Mouse (Mus musculus) macrophage (primary cell): ENCODE measurements around the gene Ipo11. TPM values are rescaled to one million over a fixed set of nuclear protein-coding genes. Genes with fewer than 3 reads are reported as not detected.

Source experiments
- H3K27ac ChIP-seq: fragments of 350-480 bp; formaldehyde crosslinking; 2 replicates; pipeline ENCODE4 v1.9.0; 2021
- H3K36me3 ChIP-seq: fragments of 350-480 bp; formaldehyde crosslinking; 2 replicates; pipeline ENCODE4 v1.9.0; 2021; ENCODE audit errors: inconsistent target
- H3K4me3 ChIP-seq: fragments of 350-480 bp; formaldehyde crosslinking; 2 replicates; pipeline ENCODE4 v1.9.0; 2021; ENCODE audit errors: inconsistent target
- H3K79me2 ChIP-seq: fragments of 350-480 bp; formaldehyde crosslinking; 2 replicates; pipeline ENCODE4 v1.9.0; 2021; ENCODE audit errors: inconsistent target
- WGBS: methylation state at CpG from one replicate; pipeline ENCODE4 v1.1.7; 2026; ENCODE audit warnings: inconsistent platforms; ENCODE audit not compliant: missing documents; 5-methylcytosine and 5-hydroxymethylcytosine counted together
- polyA plus RNA-seq: library from polyadenylated mRNA; stranded (reverse); fragments of 250-400 nt; gene quantifications from 3 replicates; pipeline ENCODE4 v1.2.4, GENCODE M21; 2018; ENCODE audit warnings: inconsistent platforms

Ipo11 gene
- polyA plus RNA-seq, 1 experiment from 2014 or later: 20.0 TPM

DNA sequence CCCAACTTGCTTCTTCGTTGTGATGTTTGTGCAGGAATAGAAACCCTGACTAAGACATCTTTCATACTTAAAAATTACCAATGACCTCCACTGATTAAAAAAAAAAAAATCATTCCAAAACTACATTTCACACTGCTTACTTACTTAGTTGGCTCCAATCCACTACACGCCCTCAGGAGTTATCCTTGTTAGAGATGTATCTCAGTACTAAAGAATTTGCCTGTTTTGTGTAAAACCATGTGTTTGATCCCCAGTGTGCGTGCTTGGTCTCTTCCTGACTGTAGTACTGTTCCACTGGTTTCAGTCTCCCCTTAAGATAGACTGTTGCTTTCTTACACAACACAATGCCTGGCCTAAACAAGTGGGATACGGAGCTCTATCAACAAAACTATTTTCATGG lies 117.0 kb downstream of the Ipo11 start:
- Histone ChIP-seq H3K27ac (no peak overlapping the region), H3K36me3 (no peaks in the 10 kb centered on the region), H3K4me3 (no peak overlapping the region), H3K79me2 (no peaks in the 10 kb centered on the region)
- WGBS: 96% methylated on average over 4 of the region's 4 CpGs

DNA sequence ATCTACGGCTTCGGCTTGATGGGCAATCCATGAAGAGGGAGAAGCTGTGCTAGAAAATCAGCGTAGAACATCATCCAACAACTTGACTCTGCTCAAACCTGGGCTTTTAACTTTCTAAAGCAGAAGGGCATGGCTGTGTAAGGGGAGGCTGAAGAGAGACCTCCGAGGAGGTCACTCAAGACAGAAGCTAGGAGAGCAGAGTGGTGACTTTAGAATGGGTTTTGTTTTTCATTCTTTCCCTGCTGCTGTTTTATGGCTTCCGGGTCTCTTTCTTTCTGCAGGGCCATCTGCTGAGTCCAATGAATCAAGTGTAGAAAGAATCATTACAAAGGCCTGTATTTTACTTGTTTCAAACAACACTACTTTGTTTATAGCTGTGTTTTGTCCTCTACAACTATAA lies 119.7 kb downstream of the Ipo11 start:
- H3K79me2 ChIP-seq: no peaks in the 10 kb centered on the region
- H3K4me3 ChIP-seq: no peak overlapping the region
- no peaks in the 10 kb centered on the region for H3K36me3 ChIP-seq
- 89% methylated on average over 5 of the region's 5 CpGs for WGBS
- H3K27ac ChIP-seq: no peak overlapping the region

DNA sequence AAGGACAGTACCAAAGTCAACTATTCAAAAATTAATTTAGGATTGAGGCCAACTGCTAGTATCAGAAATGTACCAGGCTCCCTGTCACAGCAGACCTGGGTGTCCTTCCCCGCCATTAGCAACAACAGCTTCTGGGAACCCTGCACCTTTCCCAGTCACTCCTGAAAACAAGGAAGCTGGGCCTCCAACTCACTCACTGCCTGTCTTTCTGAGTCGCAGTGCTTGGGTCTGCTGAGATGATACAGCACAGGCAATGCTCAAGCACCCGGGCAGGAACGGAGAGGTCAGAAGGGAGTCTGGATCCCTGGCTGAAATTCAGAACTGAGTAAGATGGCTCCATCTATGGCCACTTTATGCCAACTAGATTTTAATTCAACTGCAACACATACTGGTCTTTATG lies 123.2 kb downstream of the Ipo11 start:
- WGBS: 3% methylated on average over 4 of the region's 4 CpGs
- Histone ChIP-seq H3K79me2 (no peaks in the 10 kb centered on the region), H3K36me3 (no peaks in the 10 kb centered on the region), H3K4me3 (peak overlapping the region; percentile 32), H3K27ac (peak overlapping the region; percentile 85)

DNA sequence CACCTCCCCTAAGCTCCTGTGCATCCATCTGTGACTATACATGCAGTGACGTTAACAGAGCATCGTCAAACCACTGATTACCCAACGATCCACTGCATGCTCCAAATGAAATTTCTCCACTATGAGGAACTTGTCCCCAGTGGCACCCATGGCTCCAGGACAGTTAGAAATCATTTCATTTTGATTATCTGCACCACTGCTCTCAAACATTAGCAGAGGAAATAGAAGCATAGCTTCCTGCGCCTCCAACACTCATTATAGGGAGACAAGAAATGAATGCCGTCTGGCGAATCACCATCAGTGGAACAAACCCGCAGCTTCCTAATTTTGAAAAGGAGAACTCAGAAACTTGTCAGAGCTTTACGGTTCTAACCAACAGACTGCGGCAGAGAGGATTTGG lies 123.7 kb downstream of the Ipo11 start:
- H3K4me3 ChIP-seq: peak overlapping the region; percentile 32
- H3K36me3 ChIP-seq: no peaks in the 10 kb centered on the region
- peak overlapping the region; percentile 85 for H3K27ac ChIP-seq
- no peaks in the 10 kb centered on the region for H3K79me2 ChIP-seq
- 1% methylated on average over 9 of the region's 9 CpGs for WGBS

DNA sequence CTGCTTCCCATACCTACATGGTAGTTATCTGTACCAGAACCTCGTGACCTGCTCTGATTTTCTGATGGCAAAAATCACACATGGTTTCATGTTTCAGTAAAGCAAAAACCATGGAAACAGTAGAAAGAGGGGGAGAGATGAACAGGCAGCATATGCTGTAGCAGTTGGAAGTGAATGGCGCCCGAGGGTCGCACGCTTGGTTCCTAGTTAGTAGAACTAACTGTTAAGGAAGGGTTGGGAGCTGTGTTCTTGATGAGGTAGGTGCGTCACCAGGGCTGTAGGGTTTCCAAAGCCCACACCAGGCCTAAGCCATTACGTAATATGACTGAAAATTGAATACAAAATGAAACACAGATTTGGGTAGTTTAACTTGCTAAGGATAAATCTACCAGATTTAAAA lies 126.6 kb downstream of the Ipo11 start:
- no peaks in the 10 kb centered on the region for H3K36me3 ChIP-seq
- H3K79me2 ChIP-seq: no peaks in the 10 kb centered on the region
- 87% methylated on average over 7 of the region's 7 CpGs for WGBS
- H3K27ac ChIP-seq: no peak overlapping the region
- H3K4me3 ChIP-seq: no peak overlapping the region

DNA sequence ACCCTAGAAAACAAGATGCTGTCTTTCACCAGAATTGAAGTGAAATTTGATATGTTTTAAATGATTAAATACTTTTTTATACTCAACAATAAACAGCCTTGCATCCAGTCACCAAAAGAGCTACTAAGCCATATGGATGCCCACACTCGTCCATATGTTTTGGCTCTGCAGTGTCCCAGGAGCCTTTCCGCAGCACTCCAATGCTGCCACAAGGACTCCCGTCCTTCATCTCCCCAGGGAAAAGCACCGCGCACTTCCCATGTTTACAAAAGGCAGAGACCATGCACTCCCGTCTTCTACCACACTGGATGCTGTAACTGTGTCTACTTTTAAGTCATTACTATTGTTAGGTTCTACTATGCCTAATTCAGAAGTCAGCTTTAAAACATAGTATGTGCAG lies 127.9 kb downstream of the Ipo11 start:
- Histone ChIP-seq H3K79me2 (no peaks in the 10 kb centered on the region), H3K27ac (no peak overlapping the region), H3K36me3 (no peaks in the 10 kb centered on the region), H3K4me3 (no peak overlapping the region)
- WGBS: 98% methylated on average over 6 of the region's 6 CpGs

DNA sequence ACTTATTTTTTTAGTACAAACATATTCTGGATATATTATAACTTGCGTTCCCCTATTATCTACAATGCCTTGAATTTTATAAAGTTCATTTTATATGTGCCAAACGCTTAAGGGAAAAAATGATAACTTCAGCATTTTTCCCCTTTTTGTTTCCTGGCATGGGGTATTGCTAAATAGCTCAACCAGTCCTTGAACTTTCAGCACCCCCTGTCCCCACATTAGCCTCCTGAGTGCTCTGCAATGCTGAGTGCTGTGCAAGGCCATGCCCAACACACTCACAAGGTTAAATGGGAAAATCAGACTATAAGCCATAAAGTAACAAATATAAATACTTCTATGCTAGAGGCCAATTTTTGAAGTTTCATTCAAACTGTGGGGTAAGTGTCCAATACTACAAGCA lies 128.4 kb downstream of the Ipo11 start:
- Histone ChIP-seq H3K27ac (no peak overlapping the region), H3K79me2 (no peaks in the 10 kb centered on the region), H3K36me3 (no peaks in the 10 kb centered on the region), H3K4me3 (no peak overlapping the region)
- WGBS: 100% methylated on average over 2 of the region's 2 CpGs

DNA sequence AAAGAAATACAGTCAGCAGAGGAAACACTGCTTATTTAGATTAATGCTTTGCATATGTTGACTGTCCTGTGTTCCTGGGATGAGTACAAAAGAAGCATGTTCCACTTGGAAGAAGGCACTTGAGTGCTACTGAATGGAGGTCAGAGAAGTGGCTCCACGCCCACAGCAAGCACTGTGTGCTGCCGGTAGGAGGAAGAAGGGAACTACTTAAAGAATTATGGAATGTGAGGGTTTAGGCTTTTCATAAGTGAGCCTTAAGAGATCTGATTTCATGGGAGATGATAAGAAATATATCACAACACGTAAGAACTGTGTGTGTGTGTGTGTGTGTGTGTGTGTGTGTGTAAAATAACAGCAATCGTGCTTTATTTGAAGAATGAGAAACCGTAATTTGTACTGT lies 129.5 kb downstream of the Ipo11 start:
- no peak overlapping the region for H3K4me3 ChIP-seq
- no peaks in the 10 kb centered on the region for H3K79me2 ChIP-seq
- 97% methylated on average over 5 of the region's 5 CpGs for WGBS
- no peak overlapping the region for H3K27ac ChIP-seq
- H3K36me3 ChIP-seq: no peaks in the 10 kb centered on the region

DNA sequence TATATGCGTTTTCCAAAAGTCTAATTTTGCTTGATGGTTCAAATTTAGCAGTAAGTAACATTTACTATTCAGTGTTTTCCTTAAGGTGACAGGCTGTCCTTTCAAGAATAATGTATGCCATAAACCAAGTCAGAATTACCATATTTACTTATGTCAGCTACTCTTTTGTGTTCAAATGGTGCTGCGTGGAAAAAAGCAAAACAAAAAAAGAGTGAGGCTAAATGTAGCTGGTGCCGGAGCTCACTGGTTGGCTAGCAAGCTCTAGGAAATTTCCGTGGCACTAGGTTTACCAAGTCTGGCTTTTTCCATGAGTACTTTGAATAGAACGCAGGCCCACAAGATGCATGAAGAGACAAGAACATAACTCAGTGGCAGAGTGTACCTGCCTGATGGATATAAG lies 131.6 kb downstream of the Ipo11 start:
- Histone ChIP-seq H3K27ac (no peak overlapping the region), H3K4me3 (no peak overlapping the region), H3K79me2 (no peaks in the 10 kb centered on the region), H3K36me3 (no peaks in the 10 kb centered on the region)
- 94% methylated on average over 5 of the region's 5 CpGs for WGBS

DNA sequence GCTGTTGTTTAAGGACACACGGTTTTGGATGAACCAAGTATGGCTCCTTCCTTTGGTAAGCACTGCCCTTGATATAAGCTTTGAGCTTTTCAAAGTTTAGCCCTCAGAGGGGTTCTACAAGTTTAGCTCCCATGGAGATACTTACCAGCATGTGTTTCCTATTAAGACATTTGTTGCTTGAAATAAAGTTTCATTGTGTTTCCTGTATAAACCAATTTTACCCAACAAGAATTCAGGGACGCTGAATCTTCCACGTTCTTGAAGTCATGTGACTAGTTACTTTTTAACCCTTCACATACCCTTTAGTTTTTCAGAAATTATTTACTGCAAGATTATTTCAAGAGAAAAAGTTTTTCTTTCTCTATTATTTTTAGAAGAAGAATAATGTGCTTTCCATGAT lies 138.7 kb downstream of the Ipo11 start:
- no peak overlapping the region for H3K27ac ChIP-seq
- no peak overlapping the region for H3K4me3 ChIP-seq
- no peaks in the 10 kb centered on the region for H3K79me2 ChIP-seq
- 43% methylated on average over 3 of the region's 3 CpGs for WGBS
- H3K36me3 ChIP-seq: peaks cover 16% of the 10 kb centered on the region; the same call in 1 of the 2 replicates

DNA sequence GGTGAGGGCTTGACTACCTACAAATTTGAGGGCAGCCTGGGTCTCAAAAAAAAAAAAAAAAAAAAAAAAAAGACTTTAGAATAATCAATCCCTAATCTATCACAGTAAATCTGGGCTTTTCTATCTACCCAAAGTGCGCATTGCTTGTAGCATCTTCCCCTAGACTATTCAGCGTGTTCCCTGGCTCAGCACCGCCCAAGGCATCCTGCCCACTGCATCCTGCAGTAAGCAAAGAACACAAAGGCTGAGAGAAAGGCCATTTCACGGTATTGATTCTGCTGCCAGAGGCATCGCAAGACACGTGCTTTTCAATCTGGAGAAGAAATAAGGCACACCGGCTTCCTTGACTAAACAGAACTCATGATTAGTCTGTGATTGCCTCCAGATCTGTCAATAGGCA lies 147.9 kb downstream of the Ipo11 start:
- 95% methylated on average over 7 of the region's 7 CpGs for WGBS
- Histone ChIP-seq H3K4me3 (no peak overlapping the region), H3K79me2 (no peaks in the 10 kb centered on the region), H3K27ac (no peak overlapping the region), H3K36me3 (peaks cover 3% of the 10 kb centered on the region; the same call in 1 of the 2 replicates)

DNA sequence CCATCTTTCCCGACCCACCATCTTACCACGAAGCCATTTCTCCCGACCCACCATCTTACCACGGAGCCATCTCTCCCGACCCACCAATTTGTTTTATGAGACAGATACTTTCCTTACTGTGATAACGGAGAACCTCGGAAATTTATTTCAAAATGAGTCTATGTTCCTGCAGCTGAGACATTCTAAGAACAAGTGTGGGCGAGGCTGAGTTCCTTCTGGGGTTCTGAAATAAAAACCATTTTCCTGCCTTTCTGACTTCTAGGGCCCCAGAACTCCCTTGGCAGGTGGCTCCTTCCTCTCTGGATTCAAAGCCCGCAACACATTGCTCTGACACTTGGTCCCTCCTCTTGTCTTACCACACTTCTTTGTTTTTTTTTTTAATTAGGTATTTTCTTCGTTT lies 168.0 kb downstream of the Ipo11 start:
- Histone ChIP-seq H3K79me2 (no peaks in the 10 kb centered on the region), H3K4me3 (no peak overlapping the region), H3K27ac (no peak overlapping the region), H3K36me3 (no peaks in the 10 kb centered on the region)
- 92% methylated on average over 10 of the region's 10 CpGs for WGBS

DNA sequence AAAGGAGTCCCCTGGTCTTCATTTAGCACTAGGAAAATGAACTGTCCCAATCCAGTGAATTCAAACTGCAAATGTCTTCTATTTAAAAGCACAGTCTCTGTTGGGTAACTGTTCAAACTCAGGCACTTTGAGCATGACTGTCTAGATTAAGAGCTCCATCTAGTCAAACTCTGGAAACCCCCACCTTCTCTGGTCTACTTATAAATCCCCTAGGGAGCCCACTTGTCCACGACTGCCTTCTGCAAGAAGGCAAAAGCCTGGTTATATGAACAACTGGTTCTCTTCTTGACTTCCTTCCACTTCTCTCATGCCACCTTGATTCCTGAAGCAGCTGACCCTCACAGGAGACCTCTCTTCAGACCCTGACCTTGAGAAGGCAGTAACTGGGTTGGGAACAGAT lies 174.1 kb downstream of the Ipo11 start:
- WGBS: 58% methylated on average over 1 of the region's 1 CpGs
- Histone ChIP-seq H3K27ac (no peak overlapping the region), H3K79me2 (no peaks in the 10 kb centered on the region), H3K4me3 (no peak overlapping the region), H3K36me3 (no peaks in the 10 kb centered on the region)

DNA sequence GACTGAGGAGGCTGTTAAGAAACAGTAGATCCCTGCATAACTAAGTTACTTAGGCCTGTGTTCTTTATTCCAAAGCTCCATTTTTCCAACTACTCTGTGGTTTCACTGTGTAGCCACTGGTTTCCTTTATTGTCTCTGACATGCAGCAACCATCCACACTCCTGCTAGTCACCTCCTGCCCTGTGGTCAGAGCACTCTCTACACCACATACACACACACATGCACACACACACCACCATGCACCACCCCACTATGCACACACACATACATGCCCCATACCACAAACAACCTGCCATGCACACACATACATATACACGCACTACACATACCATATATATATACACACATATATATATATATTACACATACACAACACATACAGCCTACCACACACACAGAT lies 175.1 kb downstream of the Ipo11 start:
- no peak overlapping the region for H3K27ac ChIP-seq
- H3K4me3 ChIP-seq: no peak overlapping the region
- H3K79me2 ChIP-seq: no peaks in the 10 kb centered on the region
- H3K36me3 ChIP-seq: no peaks in the 10 kb centered on the region
- no CpG with 5 or more reads among the region's 1 CpGs for WGBS

DNA sequence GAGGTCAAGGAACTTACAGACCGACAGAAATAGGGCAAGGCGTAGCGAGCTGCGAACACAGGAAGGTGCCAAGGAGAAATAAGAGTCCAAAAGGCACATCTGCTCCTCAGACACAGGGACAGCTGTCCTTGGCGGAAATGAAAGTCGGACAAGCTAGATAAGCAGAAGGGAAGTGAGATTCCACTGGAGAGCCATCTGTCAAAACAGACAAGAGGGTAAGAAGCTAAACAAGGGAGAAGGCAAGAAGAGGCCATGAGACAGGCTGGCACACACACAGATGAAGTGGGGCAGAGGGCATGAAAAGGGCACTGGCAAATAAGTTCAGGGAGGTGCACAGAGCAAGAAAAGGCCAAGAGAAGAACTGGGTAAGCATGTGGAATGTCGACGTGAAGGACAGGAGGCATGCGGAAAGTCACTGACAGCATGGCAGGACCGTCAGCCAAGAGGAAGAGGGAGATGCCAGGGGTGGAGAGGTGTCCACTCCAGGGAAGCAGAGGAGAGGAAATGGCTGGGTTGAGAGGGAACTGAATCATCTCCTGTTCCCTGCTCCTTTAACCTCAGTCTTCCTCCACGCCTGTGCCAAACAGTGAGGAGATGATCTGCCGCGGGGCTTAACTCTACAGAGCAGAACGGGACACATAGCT lies 176.4 kb downstream of the Ipo11 start:
- no peak overlapping the region for H3K27ac ChIP-seq
- 23% methylated on average over 14 of the region's 14 CpGs for WGBS
- no peaks in the 10 kb centered on the region for H3K36me3 ChIP-seq
- H3K79me2 ChIP-seq: no peaks in the 10 kb centered on the region
- no peak overlapping the region for H3K4me3 ChIP-seq

DNA sequence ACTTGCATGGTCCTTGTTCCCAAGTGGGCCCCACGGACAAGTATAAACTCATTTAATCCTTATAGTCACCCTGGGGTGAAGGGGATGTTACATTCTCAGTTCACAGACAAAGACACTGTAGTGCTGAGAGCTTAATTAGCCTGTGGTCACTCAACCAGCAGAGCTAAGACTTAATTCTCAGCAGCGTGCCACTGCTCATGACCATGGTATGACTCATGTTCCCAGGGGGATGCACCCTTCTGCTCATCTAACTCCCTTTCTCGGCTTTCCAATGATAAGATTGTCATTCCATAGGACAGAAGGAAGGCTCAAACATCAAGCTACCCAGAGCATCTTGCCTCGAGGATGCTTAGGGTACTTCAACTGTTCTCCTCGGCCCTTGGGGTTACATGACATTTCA lies 180.9 kb downstream of the Ipo11 start:
- WGBS: 86% methylated on average over 5 of the region's 5 CpGs
- Histone ChIP-seq H3K36me3 (no peaks in the 10 kb centered on the region), H3K79me2 (no peaks in the 10 kb centered on the region), H3K27ac (no peak overlapping the region), H3K4me3 (no peak overlapping the region)
